Mouse (Mus musculus) central nervous system, embryonic 18 days (tissue): Measurements from ENCODE around the gene Tubb4b. TPM values are rescaled to one million over a fixed set of nuclear protein-coding genes. Genes with fewer than 3 reads are reported as not detected.

Source experiments
- polyA plus RNA-seq: library from polyadenylated mRNA; depleted of rRNA; stranded (reverse); fragments of >200 nt; gene quantifications from 2 replicates; pipeline ENCODE4 v1.2.3, GENCODE M21; 2012; rRNA removed

Gene Tubb4b
- polyA plus RNA-seq = 424 and 435 TPM in 2 replicates

GRCm38 (mm10) chr2:25224492-25224765 lies at the start of gene Tubb4b:
Gene Tubb4b (minus strand): TSS chr2:25224702.

DNA sequence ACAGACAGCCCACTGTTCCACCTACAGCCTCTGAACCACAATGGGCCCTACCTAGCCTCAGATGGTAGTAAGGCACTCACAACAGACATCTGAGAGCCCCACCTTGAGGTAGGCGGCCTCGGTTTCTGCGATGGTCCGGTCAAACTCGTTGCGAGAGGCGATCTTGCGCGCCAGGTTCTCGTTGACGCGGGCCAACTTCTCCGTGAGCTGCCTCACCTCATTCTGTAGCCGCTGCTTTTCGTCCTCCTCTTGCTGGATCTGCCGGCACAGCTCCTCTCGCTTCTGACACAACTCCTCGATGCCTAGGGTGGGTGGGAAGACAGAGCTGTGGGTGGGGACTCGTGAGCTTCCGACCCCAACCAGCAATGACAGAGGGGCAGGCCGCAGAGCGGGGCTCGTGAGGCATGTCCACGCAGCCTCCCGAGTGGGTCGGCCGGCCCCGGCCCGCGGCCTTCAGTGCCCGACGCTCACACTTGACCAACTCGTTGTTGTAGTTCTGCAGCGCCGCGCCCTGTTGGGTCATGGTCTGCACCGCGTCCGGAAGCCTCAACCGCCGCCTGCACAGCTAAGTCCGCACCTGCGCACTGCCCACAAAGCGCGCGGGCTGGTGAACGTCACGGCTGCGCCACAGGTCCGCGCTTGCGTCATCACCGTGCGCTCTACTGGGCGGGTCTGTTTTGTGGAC lies 47.5 kb upstream of the Tubb4b start, which contains the start of the genes Ssna1 and Anapc2:
Gene Ssna1 (minus strand): TSS at position 612 of the 685 bp plus-strand sequence.
Gene Anapc2 (plus strand): TSS at position 652 of the 685 bp plus-strand sequence.

GRCm38 (mm10) chr2:25262291-25262767 lies 37.8 kb upstream of the Tubb4b start, which contains the start of gene Tprn:
Gene Tprn (plus strand): TSS chr2:25262618.

GRCm38 (mm10) chr2:25255284-25255779 lies 30.8 kb upstream of the Tubb4b start, which contains the start of gene Tmem203:
Gene Tmem203 (plus strand): TSS chr2:25255439.

GRCm38 (mm10) chr2:25246183-25247072 lies 21.9 kb upstream of the Tubb4b start, which contains the start of gene AL732309.1:
Gene AL732309.1 (minus strand): TSS chr2:25246863.

GRCm38 (mm10) chr2:25242101-25242506 lies 17.6 kb upstream of the Tubb4b start, which contains the start of the genes Rnf208 and Cysrt1:
Gene Rnf208 (plus strand): TSS chr2:25242255.
Gene Cysrt1 (minus strand): TSS chr2:25242452.

GRCm38 (mm10) chr2:25236614-25237013 lies 12.1 kb upstream of the Tubb4b start, which contains the start of gene Rnf224:
Gene Rnf224 (minus strand): TSS chr2:25236787.

DNA sequence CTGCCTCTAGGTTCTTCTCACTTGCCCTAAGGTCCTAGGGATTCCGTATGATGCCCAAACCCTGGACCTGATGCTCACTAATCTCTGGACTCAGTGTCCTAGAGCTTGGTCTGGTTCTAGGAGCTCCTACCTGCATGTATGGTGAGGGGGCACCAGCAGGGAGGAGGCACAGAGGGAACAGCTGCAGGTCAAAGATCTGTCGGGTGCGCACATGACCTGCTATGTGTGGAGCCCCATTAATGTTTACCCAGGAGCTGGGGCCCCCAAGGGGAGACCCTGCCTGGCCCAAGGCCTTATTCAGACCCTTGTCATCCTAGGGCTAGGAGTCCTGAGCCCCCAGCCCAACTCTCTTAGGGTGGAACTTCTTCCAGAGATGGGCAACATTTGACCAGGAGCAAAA lies 9.5 kb upstream of the Tubb4b start, which contains the start of gene Slc34a3:
Gene Slc34a3 (minus strand): TSS at position 315 of the 400 bp plus-strand sequence.

DNA sequence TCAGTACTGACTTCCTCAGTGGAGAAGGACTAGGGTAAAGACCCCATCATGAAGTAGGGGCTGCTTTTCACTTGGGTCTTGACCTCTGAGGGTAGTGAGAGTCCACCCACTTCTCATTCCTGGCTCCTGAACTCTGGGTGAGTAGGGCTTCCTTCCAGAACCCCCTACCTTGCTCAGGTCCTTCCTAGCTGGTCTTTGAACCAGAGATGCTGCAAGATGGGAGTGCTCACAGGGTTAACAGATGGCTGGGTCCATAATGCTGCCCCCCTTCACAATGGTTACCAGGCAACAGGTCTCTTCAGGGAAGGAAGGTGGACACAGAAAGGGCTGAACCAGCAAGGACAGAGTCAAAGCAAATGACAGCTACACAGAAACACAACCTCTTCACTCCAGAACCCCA lies 6.1 kb downstream of the Tubb4b start, which contains the start of gene Fam166a:
Gene Fam166a (plus strand): TSS at position 301 of the 400 bp plus-strand sequence.

GRCm38 (mm10) chr2:25214444-25214843 lies 10.1 kb downstream of the Tubb4b start, which contains the start of gene Stpg3:
Gene Stpg3 (minus strand): TSS chr2:25214637.

GRCm38 (mm10) chr2:25211121-25211670 lies 13.3 kb downstream of the Tubb4b start, which contains the start of gene Nelfb:
Gene Nelfb (minus strand): TSS chr2:25211489.

DNA sequence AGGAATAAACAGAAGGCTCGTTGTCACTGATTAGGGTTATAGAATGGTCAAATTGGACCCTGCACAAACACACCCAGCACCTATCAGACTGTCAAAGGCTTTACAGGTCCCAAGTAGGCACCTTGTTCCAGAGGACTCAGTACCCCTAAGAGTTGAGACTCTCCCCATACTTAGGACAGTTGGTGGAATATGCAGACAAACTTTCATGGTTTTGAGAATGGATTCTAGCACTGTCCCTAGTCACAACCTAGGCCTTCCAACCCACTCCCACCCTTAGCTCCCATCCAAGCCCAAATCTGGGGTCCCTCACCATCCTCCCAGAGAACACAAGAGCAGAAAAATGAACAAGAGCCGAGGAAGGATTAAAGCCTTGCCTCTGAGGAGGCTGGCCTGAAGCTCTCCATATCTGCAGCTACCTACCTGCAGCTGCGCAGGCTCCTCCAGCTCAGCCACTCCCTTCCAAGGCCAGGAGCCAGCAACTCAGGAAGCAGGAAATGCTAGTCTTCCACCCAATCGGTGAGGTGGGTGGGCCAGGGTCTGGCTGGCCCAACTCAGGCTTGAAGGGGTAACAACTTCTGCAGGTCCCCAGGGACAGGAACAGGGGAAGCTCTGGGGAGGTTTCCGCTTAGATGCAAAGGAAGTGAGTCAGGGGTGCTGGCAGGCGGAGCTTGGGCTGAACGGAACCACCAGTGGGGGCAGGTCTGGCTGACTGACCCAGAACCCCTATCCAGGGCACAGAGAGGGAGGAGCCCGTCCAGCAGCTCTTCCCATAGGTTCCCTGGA lies 28.1 kb downstream of the Tubb4b start, which contains the start of gene Tor4a:
Gene Tor4a (minus strand): TSS at position 715 of the 783 bp plus-strand sequence.

DNA sequence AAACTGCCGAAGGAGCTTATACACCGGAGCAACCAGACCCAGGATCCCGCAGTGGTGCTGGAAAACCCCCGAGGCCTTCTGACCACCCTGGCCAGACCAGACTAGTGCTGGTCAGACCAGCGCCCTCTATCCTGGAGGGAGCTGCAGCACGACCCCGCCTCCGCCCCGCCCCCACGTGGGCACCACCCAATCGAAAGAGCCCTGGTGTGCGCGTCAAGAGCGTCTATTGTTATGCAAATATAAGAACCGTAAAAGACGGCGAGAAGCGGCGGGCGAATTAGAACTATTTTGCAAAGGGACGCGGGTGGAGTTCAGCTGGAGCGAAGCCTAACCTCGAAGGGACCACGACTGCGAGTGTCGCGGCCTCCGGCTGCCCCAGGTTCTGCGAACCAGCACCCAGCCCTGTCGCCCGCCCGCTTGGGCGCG lies 44.0 kb downstream of the Tubb4b start, which contains the start of gene Nrarp:
Gene Nrarp (plus strand): TSS at position 281 of the 426 bp plus-strand sequence.

Other genes with a start within 250 kb of the Tubb4b start
- gene Mrpl41, start 249.6 kb downstream of the Tubb4b start, polyA plus RNA-seq = 98.6 and 112 TPM in 2 replicates
- gene Pnpla7, start 248.7 kb downstream of the Tubb4b start, polyA plus RNA-seq = 4.7 and 5.0 TPM in 2 replicates
- gene Nsmf, start 170.3 kb downstream of the Tubb4b start, polyA plus RNA-seq = 253 and 267 TPM in 2 replicates
- gene Entpd8, start 144.4 kb downstream of the Tubb4b start, polyA plus RNA-seq = 0.16 and 0.28 TPM in 2 replicates
- 0.07 TPM in 1 of 2 replicates, not detected in the other for gene Noxa1, start 129.6 kb downstream of the Tubb4b start, polyA plus RNA-seq
- gene Nrarp, start 43.9 kb downstream of the Tubb4b start, polyA plus RNA-seq = 26.0 and 28.6 TPM in 2 replicates
- 1.9 and 2.2 TPM in 2 replicates for gene Tor4a, start 27.8 kb downstream of the Tubb4b start, polyA plus RNA-seq
- 69.1 and 73.7 TPM in 2 replicates for gene Nelfb, start 13.2 kb downstream of the Tubb4b start, polyA plus RNA-seq
- 0.05 TPM in 1 of 2 replicates, not detected in the other for gene Stpg3, start 10.1 kb downstream of the Tubb4b start, polyA plus RNA-seq
- 0.13 TPM in 2 replicates for gene Fam166a, start 6.0 kb downstream of the Tubb4b start, polyA plus RNA-seq
- 0.03 TPM in 1 of 2 replicates, not detected in the other for gene Slc34a3, start 9.7 kb upstream of the Tubb4b start, polyA plus RNA-seq
- 0.05 TPM in 1 of 2 replicates, not detected in the other for gene Rnf224, start 12.1 kb upstream of the Tubb4b start, polyA plus RNA-seq
- gene Rnf208, start 17.6 kb upstream of the Tubb4b start, polyA plus RNA-seq = 126 and 144 TPM in 2 replicates
- 0.37 and 3.0 TPM in 2 replicates for gene Cysrt1, start 17.8 kb upstream of the Tubb4b start, polyA plus RNA-seq
- gene AL732309.1, start 22.2 kb upstream of the Tubb4b start, polyA plus RNA-seq = 16.6 and 17.1 TPM in 2 replicates
- gene Tmem203, start 30.7 kb upstream of the Tubb4b start, polyA plus RNA-seq = 22.0 and 25.2 TPM in 2 replicates
- gene Tprn, start 37.9 kb upstream of the Tubb4b start, polyA plus RNA-seq = 6.2 and 6.9 TPM in 2 replicates
- 123 TPM in 2 replicates for gene Ssna1, start 47.7 kb upstream of the Tubb4b start, polyA plus RNA-seq
- gene Anapc2, start 47.8 kb upstream of the Tubb4b start, polyA plus RNA-seq = 107 and 110 TPM in 2 replicates
- not detected in 2 replicates for gene Tmem210, start 63.4 kb upstream of the Tubb4b start, polyA plus RNA-seq
- 0.05 TPM in 1 of 2 replicates, not detected in the other for gene Lrrc26, start 65.2 kb upstream of the Tubb4b start, polyA plus RNA-seq
- gene Grin1, start 94.5 kb upstream of the Tubb4b start, polyA plus RNA-seq = 60.3 and 61.9 TPM in 2 replicates
- 24.1 and 24.3 TPM in 2 replicates for gene Man1b1, start 107.6 kb upstream of the Tubb4b start, polyA plus RNA-seq
- gene Dpp7, start 131.7 kb upstream of the Tubb4b start, polyA plus RNA-seq = 40.8 and 43.8 TPM in 2 replicates
- gene Uap1l1, start 141.0 kb upstream of the Tubb4b start, polyA plus RNA-seq = 3.7 and 4.6 TPM in 2 replicates
- 16.3 and 17.1 TPM in 2 replicates for gene Sapcd2, start 147.6 kb upstream of the Tubb4b start, polyA plus RNA-seq
- gene Entpd2, start 171.2 kb upstream of the Tubb4b start, polyA plus RNA-seq = 9.8 and 11.4 TPM in 2 replicates
- gene Npdc1, start 174.6 kb upstream of the Tubb4b start, polyA plus RNA-seq = 549 and 616 TPM in 2 replicates
- 0.20 and 0.26 TPM in 2 replicates for gene Fut7, start 198.6 kb upstream of the Tubb4b start, polyA plus RNA-seq
- gene Abca2, start 204.0 kb upstream of the Tubb4b start, polyA plus RNA-seq = 42.3 and 48.1 TPM in 2 replicates
- 0.82 and 3.4 TPM in 2 replicates for gene Clic3, start 232.1 kb upstream of the Tubb4b start, polyA plus RNA-seq
- 155 and 156 TPM in 2 replicates for gene Paxx, start 236.4 kb upstream of the Tubb4b start, polyA plus RNA-seq
- 539 and 800 TPM in 2 replicates for gene Ptgds, start 245.3 kb upstream of the Tubb4b start, polyA plus RNA-seq